Mouse (Mus musculus) ZHBTc4 (cell line): ENCODE data around the gene Dlgap1.

Source experiments
- DNase-seq: peaks from one replicate; pipeline ENCODE4 v3.0.0-alpha.2; 2011; ENCODE audit warnings: low read depth, low spot score

The Dlgap1 gene

DNA sequence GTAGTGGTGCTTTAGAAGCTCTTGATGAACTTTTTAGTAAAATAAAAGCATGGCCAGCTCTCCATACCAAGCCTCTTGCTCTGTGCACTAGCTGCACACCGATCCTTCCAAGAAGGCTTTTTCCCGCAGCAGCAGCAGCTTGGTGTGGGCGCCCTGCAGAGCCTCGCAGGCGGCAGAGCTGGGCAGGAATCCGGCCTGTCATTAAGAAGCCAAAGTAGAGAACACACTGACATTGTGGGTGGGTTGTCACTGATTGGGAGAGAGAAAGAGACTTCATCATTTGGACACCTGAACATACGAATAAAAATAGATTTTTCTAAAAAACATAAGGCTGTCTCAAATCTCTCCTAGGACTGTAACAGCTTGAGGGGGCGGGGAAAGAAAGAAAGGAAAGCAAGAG is 653.6 kb downstream of the Dlgap1 start:
- DNase-seq = no peak

DNA sequence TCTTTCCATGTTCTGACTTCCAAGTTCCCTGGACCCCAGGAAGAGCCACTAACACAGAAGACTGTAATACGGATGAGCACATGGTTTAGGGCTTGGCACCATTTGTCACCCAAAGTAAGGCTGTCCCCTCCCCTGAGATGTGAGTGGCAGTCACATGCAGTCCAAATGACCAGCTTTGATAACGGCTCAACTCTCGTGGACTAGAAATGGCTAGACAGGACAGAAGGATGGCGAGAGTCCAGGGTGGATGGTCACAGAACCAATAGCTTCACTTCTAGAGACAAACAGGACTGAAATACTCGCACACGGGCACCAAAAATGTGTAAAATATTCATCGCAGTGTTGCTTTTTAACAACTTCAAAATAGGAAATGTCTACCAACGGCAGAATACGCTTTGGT is 657.5 kb downstream of the Dlgap1 start:
- no peak for DNase-seq

DNA sequence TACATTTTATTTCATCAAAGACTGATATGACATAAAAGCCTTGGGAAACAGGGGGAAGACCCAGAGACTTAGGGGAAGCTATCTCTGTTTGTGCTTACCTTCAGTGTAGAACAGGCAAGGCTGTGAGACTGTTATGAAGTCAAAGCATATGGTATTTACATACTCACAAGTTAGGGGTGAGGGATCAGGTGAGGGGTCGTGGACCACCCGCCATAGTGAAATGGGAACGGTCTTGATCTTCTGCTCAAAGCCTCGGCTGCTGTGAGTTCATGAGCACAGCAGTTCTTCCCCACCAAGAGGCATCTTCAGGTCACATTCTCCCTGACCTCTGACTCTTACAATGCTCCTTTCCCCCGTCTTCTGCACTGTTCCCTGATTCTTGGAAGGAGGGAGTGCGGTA is 658.1 kb downstream of the Dlgap1 start:
- DNase-seq = no peak

DNA sequence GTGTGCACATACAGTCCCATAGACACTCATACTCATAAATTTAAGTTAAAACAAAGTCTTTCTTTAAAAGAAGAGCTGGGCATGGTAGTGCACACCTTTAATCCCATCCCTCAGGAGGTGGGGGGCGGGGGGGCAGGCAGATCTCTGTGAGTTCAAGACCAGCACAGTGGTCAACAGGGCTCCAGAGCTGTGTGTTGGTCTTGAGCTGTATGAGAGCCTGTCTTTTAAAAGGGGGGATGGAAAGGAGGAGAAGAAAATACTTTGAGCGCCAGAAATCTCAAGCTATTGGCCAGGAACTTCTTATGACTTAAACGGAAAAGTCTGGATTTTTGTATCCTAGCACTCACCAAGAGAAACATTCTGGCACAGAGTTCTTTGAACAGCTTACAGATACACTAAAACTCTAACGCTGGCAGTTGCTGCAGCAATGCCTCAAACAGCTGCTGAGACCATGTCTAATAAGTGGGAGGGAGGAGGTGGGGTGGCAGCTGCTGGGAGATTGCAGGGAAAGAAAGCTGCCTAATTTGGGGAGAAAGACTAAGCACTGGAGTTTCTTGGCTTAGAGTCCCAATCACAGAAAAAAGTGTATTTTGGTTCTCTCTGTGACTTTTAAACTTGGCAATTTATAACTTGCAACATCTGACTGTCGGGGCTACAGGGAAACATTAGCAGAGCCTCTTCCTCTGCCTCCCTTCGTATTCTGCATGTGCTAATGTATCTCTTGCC is 660.9 kb downstream of the Dlgap1 start:
- DNase-seq = no peak

DNA sequence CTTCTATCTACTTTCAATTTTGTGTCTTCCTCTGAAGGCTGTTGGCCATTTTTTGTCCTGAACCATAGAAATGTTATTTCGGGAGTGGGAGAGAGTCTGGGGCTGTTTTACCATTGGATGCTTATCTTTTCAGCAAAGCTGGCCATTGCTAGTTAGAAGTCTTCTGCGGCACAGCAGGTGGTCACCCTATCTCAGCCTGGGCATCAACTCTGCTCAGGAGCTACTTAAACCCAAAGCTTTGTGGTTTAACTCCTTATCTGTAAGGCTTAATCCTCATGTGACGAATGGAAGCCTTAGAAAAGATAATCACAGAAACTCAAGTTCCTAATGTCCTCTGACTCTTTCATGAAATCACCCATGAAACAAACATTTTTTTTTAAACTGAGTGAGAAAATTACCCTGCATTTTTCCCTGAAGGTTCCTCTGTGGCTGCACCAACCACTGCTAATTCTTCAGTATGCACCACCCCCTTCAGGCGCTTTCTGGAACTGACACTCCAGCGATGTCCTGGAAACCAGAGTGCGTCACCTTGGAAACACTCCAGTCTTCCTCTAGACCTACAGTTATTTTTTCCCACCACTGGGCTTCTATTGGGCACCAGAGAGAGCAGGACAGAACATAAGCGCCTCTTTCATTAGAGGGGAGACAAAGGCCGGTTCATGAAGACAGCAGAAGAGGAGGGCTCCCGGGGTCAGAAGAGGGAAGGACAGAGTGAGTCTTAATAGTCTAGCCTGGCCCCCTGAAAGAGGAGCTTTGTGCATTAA is 664.5 kb downstream of the Dlgap1 start:
- peak; percentile 77 for DNase-seq

DNA sequence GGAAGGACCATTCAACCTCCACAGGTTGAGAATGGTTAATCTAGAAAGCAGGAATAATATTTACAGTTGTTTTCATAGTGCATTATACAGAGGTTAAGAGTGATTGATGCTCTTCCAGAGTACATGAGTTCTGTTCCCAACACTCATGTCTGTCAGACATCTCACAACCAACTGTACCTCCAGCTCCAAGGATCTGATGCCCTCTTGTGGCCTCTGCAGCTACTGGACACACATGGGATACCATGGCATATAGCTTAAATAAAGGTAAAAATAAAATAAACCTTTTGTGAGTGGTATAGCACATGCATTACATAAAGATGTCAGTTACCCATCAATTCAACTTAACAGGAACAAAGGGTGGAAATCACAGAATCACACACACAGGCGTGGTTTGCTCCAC is 674.3 kb downstream of the Dlgap1 start:
- no peak for DNase-seq

DNA sequence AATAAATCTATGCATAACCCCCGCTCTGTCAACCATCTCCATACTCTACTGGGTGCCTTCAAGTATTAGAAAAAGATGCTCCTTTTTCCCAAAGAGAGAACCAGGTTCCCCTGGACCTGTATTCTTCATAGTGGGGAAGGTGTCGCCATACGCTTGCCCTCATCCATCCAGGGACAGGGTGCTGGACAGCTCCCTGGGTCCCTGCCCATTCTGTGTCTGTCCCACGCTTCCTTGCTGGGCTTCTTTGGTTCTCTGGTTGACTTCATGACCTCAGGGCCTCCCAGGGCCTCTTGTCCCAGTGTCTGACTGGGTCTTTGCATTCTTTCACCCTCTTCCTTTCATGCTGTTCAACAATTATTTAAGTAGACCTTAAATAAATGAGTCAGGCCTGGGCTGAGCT is 677.8 kb downstream of the Dlgap1 start:
- no peak for DNase-seq

DNA sequence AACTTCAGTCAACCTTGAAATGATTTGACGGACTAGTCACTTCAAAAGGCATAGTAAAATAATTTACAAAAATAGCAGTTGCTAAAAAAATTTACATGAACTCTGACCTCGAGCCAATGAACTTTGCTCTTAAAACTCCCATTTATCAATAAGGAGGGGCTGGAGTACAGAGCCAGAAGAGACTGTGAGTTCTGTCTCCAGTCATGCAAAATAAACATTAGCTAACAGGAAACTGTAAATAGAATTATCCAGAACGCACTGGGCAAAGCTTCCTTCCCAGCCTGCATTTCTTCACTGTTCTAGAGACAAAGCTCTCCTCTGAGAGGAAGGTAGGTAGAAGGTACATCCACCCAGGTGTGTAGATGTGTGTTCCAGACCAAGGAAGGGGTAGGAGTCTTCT is 692.5 kb downstream of the Dlgap1 start:
- no peak for DNase-seq

DNA sequence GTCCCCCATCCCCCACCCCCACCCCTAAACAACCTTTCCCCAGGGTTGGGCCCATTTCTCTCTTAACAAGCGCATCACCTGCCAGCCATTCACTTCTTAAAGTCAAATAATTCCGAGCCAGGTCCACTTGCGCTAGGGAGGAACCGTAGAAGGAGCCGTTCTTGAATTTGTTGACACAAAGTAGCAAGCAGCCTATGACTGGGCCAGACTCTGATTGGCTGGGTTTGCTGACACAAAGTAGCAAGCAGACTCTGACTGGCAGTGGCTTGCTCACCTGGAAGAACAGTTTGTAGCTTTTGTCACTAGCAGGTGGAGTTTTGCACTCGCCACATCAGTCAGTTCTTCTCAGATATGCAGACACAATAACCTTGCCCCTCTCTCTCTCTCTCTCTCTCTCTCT is 695.1 kb downstream of the Dlgap1 start:
- no peak for DNase-seq

DNA sequence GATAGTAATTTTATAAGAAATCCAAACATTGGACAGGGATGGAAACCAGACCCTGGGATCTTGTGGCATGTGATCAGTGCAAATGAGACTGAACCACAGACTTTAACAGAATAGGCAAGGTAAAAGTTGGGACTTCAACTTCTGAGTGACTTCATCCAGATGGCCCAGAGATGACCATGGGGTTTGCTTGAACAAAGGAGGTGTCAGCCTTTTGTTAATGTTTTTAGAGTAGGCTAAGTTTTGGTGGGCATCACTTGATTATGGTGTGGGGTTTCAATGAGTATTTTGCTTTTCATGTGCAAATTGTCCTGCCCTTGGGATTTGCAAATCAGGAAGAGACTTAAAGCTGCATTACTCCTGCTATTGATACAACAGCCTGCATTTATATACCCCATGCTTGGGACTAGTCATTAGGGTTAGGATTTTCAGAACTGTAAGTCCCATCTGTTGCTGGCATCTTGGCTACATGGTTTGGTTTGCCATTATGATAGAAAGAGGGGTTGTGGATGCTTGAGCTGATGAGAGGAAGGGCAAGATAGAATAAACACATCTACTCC is 695.7 kb downstream of the Dlgap1 start:
- no peak for DNase-seq

DNA sequence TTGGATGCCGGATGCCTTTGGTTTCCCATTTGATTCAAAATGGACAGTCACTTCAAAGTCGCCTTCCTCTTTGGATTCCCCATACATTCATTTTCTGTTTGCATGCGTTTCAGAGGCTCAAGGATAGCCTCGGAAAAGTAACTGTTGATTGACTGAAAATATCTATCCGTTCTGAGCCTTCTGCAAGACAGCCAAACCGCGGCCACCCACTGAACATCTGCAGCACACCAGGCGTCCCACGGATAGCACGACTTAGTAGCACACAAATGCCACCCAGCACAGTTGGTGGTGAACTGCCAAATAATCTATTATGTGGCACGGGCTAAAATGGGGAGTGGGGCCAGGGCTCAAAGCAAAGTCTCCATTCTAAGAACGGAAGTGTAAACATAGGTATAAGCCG is 705.1 kb downstream of the Dlgap1 start:
- DNase-seq = no peak

DNA sequence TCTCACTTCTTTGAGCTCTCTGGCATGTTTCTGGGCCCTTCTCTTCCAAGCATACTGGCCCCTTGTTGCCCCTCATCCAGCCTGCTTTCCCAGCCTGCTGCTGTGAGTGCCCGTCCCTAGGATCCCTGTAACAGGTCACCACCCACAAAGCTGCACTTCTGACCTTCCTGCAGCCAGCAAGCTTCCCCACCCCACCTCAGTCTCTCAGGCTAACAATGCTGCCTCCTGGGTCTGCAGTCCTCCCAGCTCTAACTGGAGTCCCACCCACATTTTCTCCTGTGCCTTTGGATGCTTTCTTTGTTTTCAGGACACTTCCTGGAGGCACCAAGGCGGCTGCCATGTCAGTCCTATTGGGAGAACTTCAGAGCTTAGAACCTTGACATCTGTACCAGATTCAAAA is 707.6 kb downstream of the Dlgap1 start:
- peak; percentile 91 for DNase-seq

DNA sequence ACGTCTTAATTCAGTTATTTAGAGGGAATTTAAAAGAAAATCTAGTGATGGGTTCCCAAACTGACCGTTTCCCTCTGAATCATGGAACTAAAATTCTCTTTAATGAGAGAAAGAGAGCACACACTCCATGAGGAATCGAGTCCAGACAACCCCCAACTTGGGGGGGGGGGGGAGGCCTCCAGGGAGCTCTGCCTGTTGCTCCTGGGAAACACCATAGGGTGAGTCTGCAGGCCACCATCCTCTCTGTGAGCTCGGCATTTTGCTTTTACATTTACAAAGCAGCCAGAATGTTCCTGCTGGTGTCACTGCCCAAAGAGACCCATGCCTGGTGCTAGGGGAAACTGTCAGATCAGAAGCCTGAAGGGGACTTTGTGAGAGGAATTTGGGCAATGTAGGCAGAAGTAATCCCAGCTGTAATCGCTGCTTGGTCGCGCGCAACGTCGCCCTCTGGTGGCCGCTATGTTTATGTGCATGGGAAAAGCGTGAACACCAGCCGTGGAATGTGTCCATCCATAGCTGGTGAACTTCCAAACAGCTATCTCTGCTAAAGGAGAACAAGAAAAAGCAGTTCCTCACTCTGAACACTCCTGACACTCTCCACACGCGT is 714.8 kb downstream of the Dlgap1 start:
- peak; percentile 91 for DNase-seq

DNA sequence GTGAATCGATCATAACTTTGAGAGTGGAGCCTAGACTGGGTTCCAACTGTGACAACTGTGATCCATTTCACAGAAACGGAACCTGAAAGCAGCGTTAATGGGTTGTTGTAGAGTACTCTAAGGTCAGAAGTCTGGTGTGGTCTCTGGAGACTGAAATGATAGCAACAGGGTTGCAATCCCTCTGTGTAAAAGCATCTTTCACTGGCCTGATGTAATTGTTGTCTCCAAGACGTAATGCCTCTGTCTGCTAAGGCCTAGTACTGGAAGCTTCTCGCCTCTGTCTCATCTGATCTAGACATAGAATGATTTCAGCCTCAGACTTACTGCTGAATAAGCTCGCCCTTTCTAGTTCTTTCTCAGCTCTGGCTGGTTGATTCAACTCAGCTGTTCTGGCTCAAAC is 721.3 kb downstream of the Dlgap1 start:
- no peak for DNase-seq

DNA sequence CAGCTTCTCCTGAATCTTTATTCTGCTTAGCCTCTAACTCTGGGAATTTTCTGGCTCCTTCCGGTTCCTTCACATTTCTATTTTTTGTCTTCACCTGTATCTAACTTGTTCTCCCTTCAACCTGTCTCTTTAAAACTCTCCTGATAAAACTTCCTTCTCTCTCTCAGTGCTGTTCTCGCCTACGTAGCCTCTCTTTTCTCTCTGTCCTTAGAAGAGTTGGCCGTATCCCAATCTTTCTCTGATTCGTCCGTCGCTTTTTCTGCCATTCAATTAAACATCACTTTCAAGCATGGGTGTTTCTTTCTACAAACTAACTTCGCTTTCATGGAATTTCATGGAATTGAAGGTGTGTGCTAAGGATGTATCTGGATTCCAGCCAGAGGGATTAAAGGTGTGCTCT is 721.7 kb downstream of the Dlgap1 start:
- DNase-seq = no peak

DNA sequence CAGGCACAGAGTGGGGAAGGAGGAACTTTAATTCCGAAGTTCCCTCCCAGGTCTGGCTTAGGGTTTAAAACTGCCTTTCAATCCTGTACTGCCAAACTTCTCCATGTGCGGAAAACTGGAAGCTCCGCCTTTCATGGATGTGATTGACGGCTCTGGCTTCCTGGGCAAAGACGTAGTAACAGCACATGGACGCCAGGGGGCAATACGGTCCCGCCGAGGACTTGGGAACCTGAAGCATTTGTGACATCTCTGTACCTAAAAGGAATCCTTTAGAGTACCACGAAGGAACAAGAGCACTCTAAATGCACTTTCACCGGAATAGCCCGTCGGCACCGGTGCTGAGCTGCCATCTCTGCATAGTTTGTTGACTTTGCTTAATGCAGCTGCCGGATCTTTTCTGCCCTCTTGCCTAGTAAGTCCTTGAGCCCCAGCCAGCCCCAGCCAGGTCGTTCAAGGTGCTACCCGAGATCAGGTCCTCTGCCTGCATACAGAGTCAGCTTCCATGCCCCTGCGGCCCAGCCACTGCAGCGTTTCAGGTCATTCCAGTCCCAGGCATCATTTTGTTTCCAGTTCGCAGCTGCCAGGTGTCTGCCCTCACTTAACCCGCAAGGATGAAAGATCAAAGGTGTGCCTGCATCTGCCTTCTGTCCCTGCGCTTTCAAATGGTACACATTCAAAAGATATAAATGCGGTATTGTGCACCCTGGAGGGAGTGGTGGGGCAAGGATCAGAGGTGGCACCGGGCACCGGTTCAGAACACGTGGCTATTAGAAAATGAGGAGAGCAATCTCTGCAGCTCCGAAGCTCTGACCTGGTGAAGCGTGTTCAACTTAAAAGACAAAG is 738.3 kb downstream of the Dlgap1 start:
- peak; percentile 96 for DNase-seq

DNA sequence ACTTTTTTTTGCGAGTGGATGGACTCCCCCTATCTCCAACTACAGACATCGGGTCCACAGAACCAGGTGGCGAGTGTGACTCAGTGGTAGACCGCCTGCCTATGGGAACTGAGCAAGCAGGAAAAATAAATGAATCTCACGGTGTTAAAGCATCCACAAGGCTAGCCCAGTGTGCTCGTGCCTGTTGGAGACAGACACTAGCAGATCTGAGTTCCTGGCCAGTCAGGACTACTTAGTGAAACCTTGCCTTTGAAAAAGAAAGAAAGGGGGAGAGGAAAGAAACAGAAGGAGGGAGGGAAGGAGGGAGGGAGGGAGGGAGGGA is 738.9 kb downstream of the Dlgap1 start:
- DNase-seq = no peak

DNA sequence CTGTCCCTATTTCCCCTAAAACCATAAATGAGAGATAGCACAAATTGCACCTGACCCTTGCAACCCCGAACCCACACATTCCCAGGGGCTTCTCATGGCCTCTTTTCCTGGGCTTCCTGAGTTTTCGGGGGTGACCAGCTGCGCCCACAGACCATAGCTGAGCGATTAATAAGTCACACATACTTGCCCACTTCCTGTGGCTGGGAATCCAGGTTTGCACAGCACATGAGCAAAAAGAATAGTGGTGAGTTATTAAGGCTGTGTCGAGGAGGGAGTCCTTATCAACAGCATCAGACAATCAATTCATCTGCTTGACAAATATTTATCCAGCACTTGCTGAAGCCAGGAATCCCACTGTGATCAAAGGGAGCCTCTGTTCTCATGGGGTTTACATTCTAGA is 740.7 kb downstream of the Dlgap1 start:
- DNase-seq = no peak

DNA sequence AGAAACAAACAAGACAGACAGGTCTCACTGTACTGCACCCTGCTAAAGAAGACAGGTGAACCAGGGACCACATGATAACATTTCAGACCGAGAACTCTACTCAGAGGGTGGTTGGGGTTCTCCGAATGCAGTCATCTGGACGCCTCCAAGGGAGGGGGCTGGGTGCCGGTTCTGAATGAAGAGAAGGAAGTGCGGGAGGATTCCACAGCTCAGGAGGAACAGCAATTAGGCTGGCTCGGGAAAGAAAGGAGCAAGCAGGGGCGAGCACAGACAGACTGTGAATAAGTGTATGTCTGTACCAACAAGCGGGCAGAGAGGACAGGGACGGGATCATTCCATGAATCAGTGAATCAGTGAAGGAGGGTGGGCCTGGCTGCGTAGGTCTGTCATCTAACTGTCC is 744.6 kb downstream of the Dlgap1 start:
- DNase-seq = no peak

DNA sequence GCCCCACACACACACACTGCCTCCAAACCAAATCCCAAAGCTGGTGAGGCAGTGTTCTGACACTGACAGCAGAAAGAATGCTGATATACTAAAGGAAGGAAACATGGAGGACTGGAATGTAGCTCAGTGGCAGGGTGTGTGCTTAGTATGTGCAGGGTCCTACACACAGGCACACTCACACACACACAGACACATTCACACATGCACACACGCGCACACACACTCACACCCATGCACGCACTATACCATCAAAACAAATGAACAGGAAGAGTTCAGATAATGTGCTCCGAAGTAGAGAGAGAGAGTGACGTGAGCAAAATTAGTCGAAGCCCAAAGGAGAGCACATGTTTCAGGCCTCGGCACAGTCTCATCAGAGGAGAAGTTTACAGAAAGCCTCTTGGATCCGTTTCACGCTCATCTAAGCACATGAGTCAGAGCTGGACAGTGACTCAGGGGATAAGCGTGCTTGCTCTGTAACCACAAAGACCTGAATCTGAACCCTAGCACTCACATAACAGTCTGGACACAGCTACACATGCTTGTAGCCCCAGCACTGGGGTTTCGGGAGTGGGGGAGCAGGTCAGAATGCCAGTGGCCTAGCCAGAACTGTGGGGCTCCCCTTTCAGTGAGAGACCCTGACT is 750.9 kb downstream of the Dlgap1 start:
- DNase-seq = no peak

DNA sequence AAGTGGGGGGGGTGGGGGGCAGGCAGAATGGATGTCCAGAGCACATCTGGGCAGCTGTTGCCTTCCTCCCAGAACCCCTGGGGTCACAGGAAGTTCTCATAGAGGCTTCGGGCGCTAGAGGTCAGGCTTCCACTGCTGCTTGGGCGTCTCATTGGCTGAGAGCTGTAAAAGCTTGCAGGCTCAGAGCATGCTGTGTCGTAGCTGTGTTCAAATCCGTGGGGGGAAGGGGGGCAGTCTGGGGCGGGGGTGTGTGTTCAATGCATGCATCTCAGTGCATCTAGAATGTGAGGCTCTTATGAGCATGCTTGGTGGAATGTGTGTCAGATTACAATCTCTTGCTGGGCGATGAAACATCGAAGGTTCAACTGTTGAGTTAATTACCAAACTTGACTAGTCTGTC is 751.9 kb downstream of the Dlgap1 start:
- peak; percentile 64 for DNase-seq
